Mouse (Mus musculus) cerebellum, adult 8-10 months (tissue): ENCODE results near the gene Fbxo39.

Experiments
- DNase-seq: peaks from one replicate; pipeline ENCODE4 v3.0.0; 2022

Fbxo39 gene

DNA sequence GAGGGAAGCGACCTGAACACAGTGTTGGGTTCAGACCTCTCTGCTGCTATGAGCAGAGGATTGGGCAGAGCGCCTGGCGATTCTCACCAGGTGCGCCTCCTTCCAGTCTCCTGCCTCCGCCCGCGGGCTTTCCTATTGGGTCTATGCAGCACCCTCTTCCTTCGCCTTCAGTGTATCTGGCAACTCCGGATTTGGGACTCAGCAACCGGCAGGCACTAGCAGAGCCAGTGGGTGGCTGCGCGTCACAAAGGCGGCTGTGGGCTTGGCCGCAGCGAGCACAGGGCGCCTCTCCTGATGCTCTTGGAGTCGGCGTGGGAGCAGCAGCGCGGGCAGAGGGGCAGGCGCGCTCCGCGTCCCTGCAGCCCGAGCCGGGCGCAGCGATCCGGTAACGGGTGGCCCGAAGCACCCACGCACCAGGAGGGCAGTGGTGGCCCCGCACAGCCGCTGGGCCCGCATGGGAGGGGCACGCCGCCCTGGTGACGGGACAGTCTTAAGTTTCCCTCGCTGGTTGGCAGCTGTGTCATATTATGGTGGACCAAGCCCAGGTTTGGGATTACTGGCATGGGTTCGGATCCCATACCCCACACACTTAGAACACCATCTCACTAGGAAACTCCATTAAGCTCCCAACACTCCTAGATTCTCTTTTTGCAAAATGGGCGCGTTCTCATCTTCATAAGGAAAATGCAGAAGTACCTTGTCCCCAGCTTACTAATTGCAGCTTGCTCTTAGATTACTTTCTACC lies at the start of gene Fbxo39:
Gene Fbxo39, plus strand, starts transcription at position 294 of the 745 bp plus-strand sequence.
- DNase-seq = no peak

DNA sequence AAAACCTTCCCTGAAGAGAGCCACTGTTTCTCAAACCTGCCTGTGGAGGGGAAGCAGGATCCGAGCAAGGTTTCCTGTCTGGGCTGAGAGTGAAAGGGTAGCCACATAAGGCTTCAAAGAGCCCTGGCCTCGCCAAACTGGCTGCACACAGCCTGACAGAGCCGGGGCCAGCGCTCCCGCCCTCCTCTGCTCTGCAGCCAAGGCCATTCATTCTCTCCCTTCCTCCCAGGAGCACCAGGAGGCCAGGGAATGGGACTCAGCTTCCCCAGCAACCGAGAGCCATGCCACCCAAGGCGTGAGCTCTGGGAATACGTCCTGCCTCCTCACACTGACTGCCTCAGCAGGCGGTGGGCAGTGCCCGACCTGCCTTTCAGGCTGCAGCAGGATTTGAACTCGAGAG lies 48.8 kb upstream of the Fbxo39 start:
- DNase-seq = no peak

DNA sequence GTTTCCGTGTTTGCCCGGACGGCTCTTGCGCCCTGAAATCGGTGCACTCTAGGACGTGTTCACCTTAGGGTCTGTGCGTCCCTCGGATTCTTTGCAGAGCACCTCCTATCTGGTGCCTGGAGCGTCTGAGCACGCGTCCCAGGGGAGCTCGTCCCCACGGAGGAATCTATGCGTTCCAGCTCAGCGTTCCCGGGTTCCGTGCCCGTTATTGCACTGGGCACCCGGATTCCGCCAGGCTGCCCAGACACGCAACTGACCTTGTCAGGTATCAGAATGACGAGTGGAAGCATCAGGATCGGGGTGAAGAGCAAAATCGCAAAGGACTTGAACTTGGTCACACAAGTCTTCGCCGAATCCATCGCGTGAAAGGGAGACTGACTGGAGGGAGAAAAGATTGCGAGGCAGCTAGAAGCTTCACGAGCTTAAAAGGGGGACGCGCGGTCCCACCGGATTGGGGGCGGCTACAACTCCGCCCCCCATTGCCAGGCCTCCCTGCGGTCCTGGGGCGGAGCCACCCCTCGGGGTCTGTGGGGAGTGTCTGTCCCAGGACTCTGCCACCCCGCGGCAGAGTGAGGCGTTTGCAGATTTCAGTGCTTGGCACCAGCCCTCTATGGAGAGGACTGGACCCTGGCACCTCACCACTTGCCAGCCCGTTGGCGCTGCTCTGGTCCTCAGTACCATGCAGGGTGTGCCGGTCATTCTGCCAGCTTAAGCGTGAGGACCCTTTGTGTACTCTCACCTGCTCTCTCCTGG lies 47.9 kb upstream of the Fbxo39 start:
- peak; percentile 7 for DNase-seq

DNA sequence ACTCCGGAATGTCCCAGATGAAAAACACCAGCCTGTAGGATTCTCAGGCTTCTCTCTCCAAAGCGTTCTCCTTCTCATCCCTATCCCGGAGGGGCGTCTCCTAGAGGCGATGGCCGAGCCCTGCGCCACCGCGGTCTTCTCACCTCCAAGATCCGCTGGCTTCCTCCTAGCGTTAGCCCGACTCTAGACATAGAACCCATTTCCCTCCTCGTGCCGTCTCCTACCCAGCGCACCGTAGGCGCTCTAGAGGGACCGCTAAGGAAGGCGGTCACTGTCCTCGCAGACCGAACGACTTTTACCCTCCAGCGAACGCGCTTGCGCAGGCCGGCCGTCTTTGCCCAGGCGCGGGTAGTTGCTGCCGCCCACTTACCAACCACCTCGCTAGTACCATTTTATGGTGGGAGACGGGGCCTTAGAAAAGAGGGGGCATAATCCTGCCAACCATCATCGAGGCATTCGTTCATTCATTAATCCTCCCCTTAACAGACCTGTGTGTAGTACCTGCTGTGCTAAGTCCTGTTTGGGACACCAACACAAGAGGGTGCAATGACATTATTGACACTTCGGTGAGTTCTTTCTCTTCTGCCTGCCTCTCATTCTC lies 47.2 kb upstream of the Fbxo39 start, which contains the start of gene Slc13a5:
Gene Slc13a5, minus strand, starts transcription at position 263 of the 601 bp plus-strand sequence.
- no peak for DNase-seq

DNA sequence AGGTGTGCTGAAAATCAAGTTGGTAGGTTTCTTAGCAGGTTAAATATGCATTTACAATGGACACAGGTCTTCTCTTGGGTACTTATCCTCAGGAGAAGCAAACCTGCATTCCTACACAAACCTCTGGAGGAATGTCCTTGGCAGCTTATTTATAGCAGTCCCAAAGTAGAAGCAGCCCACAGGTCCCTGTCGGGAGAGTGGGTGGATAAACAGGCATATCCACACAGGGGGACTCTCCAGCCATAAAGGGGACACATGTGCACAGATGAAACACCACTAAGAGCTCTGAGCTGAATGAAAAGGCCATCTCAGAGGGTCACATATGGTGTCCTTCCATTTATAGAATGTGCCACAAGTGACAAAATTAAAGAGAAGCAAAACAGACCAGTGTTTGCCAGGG lies 42.5 kb upstream of the Fbxo39 start:
- DNase-seq = no peak

DNA sequence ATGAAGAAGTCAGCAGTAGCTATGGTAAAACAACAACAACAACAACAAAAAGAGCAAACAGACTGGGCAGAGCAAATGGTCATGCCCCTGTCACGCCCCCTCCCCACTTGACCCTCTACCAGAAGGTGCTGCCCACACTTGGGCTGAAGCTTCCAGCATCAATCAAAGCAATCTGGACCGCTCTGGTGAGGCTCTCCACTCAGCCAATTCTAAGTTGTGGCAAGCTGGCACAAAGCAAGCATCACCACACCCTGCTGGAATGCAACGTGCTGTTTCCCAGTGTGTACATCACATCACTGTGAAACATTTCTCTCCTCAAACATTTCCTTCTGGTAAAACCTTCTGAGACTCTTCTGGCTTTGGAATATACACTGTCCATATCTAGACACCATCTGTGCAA lies 40.9 kb upstream of the Fbxo39 start:
- DNase-seq = no peak

DNA sequence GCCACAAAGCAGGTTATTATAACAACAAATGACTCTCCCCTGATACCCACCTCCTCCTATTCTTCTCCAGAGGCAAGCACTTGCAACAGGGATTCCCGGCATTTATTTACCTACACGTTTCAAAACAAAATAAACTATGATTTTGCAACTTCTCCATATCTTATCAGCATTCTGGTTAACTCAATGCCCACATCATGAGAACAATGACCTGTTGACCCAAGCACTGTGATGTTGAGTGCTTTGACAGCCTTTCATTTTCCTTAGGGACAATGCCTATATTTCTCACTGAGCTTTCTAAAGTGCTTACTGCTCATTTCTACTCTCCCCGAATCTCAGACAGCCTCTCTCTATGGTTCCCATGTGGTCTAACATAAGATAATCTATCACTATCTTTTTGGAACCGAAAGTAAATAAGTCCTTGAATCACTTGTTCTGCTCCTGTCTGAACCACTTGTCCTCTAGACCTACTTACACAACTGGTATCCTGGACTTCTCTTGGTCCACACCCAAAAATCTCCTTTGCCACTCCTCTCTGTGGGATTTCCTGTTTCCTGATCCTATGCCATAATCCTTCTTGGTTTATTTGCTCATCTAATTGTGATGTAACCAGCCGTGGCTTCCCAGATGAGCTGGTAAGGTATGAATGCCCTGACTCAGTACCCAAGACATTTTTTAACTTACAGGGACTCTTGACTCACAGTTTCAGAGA lies 32.9 kb upstream of the Fbxo39 start:
- DNase-seq = no peak

DNA sequence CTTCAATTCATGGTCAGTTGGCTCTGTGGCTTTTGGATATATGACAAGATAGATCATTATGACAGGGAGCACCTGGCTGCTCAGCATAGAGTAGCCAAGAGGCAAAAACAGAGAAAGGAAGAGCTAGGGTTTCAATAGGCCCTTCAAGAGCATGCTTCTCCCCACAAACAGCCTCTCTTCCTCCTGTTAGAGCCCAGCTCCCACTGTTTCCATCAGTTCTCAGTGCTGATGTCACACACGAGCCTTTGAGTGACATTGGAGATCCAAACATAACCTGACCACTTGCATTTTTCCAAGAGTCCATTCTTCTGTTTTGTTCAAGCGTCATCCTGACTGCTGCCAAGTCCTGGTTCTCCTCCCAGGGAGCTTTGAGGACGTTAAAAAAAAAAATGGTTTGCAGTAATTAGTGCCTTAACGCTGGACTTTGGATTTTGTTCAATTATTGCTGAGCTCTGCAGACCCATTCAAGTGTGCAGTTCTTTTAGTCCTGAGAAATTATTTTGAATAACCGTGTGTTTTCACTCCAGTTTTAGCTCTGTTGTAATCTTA lies 32.3 kb upstream of the Fbxo39 start:
- DNase-seq = no peak

DNA sequence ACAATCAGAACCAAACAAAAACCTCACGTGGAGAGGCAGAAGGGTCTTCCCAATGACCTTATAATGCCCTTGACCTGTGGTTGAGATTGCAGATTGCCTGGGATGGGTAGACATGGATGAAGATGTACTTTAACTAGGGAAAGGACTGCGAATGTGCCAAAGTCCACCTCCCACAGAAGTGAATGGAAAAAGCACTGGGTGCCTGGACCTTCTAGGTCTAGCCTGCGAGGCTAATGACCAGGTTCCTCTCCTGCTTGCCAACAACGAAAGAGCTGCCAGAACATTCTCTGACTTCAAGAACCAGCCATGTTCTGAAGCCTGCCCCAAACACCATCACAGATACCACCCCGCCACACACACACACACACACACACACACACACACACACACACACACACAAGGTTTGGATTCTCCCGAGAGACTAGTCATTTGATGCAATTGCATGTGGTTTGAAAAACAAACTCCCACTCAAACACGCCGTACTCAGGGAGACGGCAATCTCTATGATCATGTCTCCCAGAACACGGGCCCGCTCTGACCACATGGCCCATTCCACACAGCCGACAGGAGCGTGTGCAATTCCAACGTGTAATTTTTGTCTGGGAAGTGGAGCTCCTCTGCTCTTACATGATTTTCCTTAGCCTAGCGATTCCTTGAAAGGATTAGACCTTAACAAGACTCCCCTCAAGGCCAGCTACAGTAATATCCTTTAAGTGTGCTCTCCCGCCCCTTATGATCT lies 30.6 kb upstream of the Fbxo39 start:
- no peak for DNase-seq

DNA sequence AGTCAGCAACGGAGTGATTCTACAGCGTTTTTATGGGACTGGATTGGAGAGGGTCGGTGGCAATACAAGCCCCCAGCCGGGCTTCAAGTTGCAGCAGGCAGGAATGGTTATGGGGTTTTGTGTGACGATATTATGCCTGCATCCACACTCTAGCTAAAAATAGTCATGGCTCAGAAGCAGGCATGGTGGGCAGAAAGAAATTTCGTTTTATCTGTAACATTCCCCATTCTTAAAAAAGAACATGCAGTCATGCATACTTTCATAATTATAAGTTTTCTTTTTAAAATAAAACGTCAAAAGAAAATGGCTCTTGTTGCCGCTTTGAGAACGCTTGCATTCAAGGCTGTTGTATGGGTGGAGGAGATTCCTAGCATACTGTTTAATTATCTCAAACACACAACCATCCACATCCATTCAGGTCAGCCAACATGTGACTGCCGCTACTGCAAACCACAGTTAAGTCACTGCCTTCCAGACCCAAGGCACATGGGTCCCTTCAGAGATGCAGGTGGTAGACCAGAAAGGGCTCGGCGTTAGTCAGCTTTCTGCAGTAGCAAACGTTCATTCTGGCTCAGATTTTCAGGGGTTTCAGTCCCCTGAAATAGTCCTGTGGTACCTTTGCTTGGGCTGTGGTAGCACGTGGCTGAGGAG lies 29.6 kb upstream of the Fbxo39 start:
- DNase-seq = no peak

DNA sequence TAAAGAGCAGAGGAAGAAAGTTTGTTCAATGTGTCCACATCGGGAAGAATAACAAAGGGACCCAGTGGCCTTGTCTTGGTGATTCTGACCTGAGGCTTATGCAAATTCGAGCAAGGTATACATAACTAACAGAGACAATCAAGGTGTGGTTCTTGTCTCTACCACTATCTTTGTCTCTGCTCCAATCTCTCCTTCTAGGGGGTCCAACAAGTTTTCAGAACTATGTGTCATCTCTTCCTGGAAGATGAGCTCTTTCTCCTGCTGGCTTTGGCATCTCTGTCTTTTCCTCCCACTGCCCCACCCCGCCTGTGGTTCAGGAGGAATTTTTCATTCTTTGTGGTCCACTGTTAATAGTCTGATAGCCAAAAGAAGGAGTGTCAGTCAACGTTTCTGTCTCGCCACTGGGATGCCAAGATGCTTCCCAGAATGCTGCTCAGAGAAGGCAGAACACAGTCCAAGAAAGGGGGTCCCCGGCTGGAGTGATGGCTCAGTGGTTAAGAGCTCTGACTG lies 28.2 kb upstream of the Fbxo39 start:
- no peak for DNase-seq

DNA sequence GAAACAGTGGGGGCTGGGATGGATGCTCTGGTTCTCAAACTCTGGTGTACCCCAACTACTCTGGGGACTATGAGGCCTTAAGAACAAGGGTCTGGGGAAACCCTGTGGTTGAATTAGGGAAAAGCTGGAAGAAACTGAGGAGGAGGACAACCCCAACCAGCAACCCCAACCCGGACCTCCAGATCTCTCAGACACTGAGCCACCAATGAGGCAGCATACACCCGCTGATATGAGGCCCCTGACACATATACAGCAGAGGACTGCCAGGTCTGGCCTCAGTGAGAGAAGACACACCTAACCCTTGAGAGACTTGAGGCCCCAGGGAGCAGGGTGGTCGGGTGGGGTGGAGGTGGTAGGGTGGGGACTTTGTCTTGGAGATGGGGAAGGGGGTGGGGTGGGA lies 27.6 kb upstream of the Fbxo39 start:
- DNase-seq = no peak

DNA sequence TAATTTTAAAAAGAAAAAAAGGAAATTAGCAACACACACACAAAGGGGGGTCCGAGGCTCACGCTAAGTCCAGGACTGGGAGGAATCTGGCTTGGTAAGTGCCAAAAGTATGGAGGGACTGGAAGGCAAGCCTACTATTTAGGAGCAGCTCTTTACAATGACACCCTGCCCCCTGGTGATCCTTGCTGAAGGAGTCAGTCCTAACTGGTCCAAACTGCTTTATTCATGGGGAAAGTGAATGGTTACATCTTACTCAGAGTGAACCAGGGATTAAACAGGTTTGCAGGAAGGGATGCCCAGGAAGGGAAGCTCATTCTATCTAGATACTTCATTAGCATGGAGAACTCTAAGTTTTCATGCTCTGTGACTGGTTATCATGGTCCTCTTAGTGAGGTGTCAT lies 27.1 kb upstream of the Fbxo39 start:
- no peak for DNase-seq

DNA sequence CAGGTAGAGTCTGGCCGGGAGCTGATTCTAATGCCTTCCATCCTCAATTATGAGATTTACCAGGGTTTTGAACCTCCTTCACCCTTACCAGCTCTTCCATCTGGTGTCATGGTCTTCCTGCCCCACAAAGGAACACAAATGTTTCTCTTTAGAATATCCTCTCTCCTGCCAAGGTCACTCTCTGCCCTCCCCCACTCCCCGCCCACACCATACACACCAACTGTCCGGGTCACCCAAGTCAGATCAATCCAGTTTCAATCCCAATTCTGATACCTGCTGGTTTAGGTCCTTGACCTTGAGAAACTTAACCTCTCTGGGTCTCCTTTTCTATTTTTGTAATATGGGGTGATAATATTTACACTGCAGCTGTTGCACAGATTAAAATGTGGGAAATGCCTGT lies 26.7 kb upstream of the Fbxo39 start:
- DNase-seq = no peak

DNA sequence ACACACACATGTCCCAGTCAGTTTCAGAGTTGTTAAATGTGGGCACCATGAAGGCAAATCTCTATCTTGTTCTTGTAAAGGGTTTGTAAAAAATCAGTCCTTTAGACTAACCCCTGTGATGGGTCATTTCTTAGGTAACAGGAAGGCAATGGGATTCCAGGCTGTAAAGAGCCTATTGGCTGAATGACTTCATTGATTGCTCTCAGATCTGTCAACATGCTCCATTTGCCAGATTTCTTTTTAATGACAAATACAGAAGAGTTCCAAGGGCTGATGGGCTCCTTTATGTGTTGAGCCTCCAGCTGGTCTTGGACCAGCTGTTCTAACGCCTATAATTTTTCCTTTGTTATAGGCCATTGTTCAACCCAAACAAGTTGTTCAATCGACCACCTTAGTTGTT lies 21.1 kb upstream of the Fbxo39 start:
- DNase-seq = no peak

DNA sequence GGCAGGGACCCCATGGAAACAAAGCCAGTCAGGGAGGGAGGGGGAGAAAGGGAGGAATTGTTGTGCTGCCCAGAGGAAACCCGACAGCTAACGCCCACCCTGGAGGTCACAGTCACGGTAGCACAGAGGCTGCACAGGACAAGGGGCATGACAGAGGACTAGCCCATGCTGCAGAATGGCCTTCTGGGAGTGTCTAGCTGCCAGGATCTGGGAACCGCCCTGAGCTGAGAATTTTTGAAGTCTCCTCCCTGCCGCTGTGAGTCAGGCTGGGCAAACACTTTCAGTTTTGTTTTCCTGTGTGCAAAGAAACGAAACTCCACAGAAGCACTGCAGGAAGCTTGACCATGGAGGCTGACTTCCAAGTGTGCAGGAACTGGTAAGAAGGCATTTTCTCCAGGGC lies 12.9 kb upstream of the Fbxo39 start, which contains the start of gene Xaf1:
Gene Xaf1, plus strand, starts transcription at position 296 of the 400 bp plus-strand sequence.
- no peak for DNase-seq

DNA sequence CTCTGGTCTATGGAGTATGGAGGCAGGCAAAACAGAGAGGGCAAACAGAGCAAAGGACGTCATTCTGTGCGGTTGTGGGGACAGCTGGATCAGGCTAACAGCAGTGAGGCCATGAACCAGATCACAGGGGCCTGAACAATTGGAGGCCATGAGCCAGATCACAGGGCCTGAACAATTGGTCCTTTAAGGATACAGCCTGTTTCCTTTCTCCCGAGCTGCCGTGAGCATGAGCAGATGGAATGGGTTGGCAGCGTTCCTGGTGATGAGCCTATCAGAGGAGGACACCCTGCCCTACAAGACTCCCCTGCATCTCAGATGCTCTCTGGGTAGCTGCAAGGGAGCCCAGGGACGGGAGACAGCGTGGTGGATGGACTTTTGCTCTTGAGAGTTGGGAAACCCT lies 12.0 kb upstream of the Fbxo39 start:
- peak; percentile 45 for DNase-seq

DNA sequence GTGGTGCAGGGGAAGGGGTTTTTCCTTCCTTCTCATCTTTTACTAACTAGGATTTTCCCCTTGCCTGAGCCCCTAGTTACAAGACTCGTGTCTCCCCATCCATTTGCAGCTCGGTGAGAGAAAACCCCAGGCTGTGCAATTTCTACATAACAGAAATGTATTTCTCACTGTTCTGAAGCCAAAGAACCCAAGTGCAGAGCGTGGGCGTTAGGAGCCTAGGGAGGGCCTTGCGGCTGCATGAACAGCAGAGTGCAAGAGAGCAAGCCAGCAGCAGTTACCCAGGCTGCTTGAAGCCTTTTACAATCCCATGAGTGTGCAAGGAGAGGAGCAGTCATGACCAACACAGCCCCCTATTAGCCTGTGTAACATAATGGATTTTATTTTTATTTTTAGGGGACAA lies 6.8 kb upstream of the Fbxo39 start:
- DNase-seq = no peak

DNA sequence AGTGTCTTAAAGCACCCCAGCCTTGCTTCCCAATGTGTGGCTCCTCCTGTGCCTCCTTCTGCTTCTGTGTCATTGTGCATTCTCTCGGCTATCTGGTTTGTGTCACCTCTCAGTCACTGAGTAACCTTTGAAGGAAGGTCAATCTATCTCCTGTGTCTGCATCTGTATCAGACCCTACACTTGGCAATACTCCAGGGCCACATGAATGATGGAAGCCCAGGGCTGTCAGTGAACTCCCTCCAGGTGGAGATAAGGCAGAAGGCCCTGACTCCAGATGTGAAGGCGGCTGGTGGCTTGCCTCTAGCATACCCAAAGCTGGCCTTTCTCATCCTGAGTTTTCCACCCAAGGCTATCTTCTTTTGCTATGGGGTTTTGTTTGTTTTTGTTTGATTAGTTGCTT lies 5.3 kb upstream of the Fbxo39 start:
- DNase-seq = no peak

DNA sequence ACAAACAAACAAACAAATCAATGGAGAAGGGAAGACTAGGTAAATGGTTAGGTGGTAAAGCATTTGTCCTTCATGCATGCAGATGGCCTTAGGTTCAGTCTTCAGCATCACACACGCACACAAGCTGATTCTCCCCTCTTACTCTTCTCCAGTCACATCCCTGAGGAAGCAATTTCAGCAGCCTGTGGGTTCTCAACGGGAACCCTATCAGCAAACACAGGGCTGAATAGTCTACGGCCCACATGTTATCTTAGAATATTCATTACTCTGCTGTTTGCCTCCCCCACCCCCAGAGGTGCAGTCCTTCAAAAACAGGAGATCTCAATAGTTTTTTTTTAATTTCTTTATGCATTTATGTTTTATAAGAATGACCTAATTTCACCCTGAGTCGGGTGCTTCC lies 3.8 kb upstream of the Fbxo39 start:
- DNase-seq = no peak

DNA sequence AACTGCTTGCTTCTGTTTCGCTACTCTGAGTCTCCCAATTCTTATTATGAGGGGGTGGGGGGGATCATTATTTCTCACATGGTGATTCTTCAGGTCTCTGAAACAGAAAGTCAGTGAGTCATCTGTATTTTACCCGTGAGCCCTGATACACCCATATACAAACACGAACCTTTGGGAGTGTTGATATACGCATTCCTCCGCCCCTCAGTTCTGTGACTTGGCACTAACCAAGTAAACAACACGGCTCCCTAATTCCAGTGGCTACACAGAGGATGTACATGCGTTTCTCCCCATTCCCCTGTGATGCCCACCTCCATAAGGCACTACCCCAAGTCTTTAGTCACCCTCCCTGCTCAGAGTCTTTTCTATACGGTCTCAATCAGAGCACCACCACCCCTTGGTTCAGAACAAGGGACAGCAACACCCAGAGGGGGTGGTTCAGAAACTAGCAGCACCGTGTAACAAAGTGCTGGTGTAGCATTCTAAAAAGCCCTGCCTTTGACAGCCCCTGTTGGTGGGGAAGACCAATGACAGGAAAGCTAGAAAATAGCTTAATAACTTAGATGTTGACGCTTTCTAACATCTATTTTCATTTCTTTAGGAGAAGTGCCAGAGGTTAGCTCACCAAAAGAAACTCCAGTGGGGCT lies 2.8 kb upstream of the Fbxo39 start:
- no peak for DNase-seq
